Mouse (Mus musculus): Measurements from ENCODE around the gene Aldh3b2. TPM values are rescaled to one million over a fixed set of nuclear protein-coding genes. Genes with fewer than 3 reads are reported as not detected.

The Aldh3b2 gene
- total and polyA plus RNA-seq, 2 experiments: 0.48 TPM; not detected in 1

GRCm38 (mm10) chr19:3983527-3984200 lies 11.5 kb downstream of the Aldh3b2 start:
- Histone ChIP-seq H3K4me1 (ENCODE audit: control insufficient read depth, insufficient read depth, low read length) (peaks cover 28% of the 10 kb centered on the region), H3K36me3 (ENCODE audit: control insufficient read depth, insufficient read depth, low read length) (peaks cover under 1% of the 10 kb centered on the region; the same call in 1 of the 2 replicates), H3K79me2 (ENCODE audit: control insufficient read depth, insufficient read depth, low read length) (no peaks in the 10 kb centered on the region), H3K27ac (replicated peaks; ENCODE audit: insufficient read depth, low read depth, low read length) (no peak overlapping the region), H3K9ac (ENCODE audit: low read depth, low read length) (no peak overlapping the region), H3K27me3 (ENCODE audit: control insufficient read depth, insufficient read depth, low read length) (no peaks in the 10 kb centered on the region), H3K4me3 (ENCODE audit: insufficient read depth, low read depth, low read length) (no peak overlapping the region)
- TF ChIP-seq POLR2A (IDR thresholded peaks at IDR 0.05; ENCODE audit: extremely low read depth, insufficient read depth, low read length): no peak
- DNase-seq (ENCODE audit: extremely low read depth, low read depth, low spot score): peak; percentile 34
- WGBS: 78% methylated on average over 9 of the region's 9 CpGs

GRCm38 (mm10) chr19:3985261-3985681 lies 13.1 kb downstream of the Aldh3b2 start:
- H3K9ac ChIP-seq (ENCODE audit: low read depth, low read length): peak overlapping the region; percentile 0; the same call in 1 of the 2 replicates
- no peak for TF ChIP-seq POLR2A (IDR thresholded peaks at IDR 0.05; ENCODE audit: extremely low read depth, insufficient read depth, low read length)
- TF ChIP-seq CTCF (IDR thresholded peaks at IDR 0.05; ENCODE audit: low read depth, low read length): no peak
- H3K4me1 ChIP-seq (ENCODE audit: control insufficient read depth, insufficient read depth, low read length): peaks cover 28% of the 10 kb centered on the region
- peak overlapping the region; percentile 97 for H3K27ac ChIP-seq (replicated peaks; ENCODE audit: insufficient read depth, low read depth, low read length)
- peaks cover 3% of the 10 kb centered on the region; the same call in 1 of the 2 replicates for H3K36me3 ChIP-seq (ENCODE audit: control insufficient read depth, insufficient read depth, low read length)
- H3K4me3 ChIP-seq (ENCODE audit: insufficient read depth, low read depth, low read length): no peak overlapping the region
- H3K79me2 ChIP-seq (ENCODE audit: control insufficient read depth, insufficient read depth, low read length): no peaks in the 10 kb centered on the region
- no peaks in the 10 kb centered on the region for H3K27me3 ChIP-seq (ENCODE audit: control insufficient read depth, insufficient read depth, low read length)
- peak; percentile 94 for DNase-seq (ENCODE audit: extremely low read depth, low read depth, low spot score)
- 5% methylated on average over 8 of the region's 8 CpGs for WGBS

GRCm38 (mm10) chr19:3986334-3986733 lies 14.2 kb downstream of the Aldh3b2 start, which contains the start of gene Acy3:
Acy3 (plus strand) TSS chr19:3986570.
- peaks cover 3% of the 10 kb centered on the region; the same call in 1 of the 2 replicates for H3K36me3 ChIP-seq (ENCODE audit: control insufficient read depth, insufficient read depth, low read length)
- peak within 1 kb of the TSS; percentile 44 for H3K4me3 ChIP-seq (ENCODE audit: insufficient read depth, low read depth, low read length)
- WGBS: 4% methylated on average over 8 of the region's 8 CpGs
- H3K9ac ChIP-seq (ENCODE audit: low read depth, low read length): peak within 1 kb of the TSS; percentile 71
- H3K4me1 ChIP-seq (ENCODE audit: control insufficient read depth, insufficient read depth, low read length): peaks cover 28% of the 10 kb centered on the region
- H3K27me3 ChIP-seq (ENCODE audit: control insufficient read depth, insufficient read depth, low read length): no peaks in the 10 kb centered on the region
- H3K27ac ChIP-seq (replicated peaks; ENCODE audit: insufficient read depth, low read depth, low read length): peak within 1 kb of the TSS; percentile 97
- DNase-seq (ENCODE audit: extremely low read depth, low read depth, low spot score): peak; percentile 93
- no peaks in the 10 kb centered on the region for H3K79me2 ChIP-seq (ENCODE audit: control insufficient read depth, insufficient read depth, low read length)
- no peak for TF ChIP-seq CTCF (IDR thresholded peaks at IDR 0.05; ENCODE audit: low read depth, low read length)
- peak; percentile 99 for TF ChIP-seq POLR2A (IDR thresholded peaks at IDR 0.05; ENCODE audit: extremely low read depth, insufficient read depth, low read length)

- DNase-seq (ENCODE audit: extremely low read depth, low read depth, low spot score): no peak
- no peak overlapping the region for H3K27ac ChIP-seq (replicated peaks; ENCODE audit: insufficient read depth, low read depth, low read length)
- peaks cover 28% of the 10 kb centered on the region for H3K4me1 ChIP-seq (ENCODE audit: control insufficient read depth, insufficient read depth, low read length)
- peaks cover 3% of the 10 kb centered on the region; the same call in 1 of the 2 replicates for H3K36me3 ChIP-seq (ENCODE audit: control insufficient read depth, insufficient read depth, low read length)
- no peak overlapping the region for H3K4me3 ChIP-seq (ENCODE audit: insufficient read depth, low read depth, low read length)
- WGBS: 95% methylated on average over 14 of the region's 14 CpGs
- TF ChIP-seq CTCF (IDR thresholded peaks at IDR 0.05; ENCODE audit: low read depth, low read length) (no peak), POLR2A (IDR thresholded peaks at IDR 0.05; ENCODE audit: extremely low read depth, insufficient read depth, low read length) (no peak)
- H3K79me2 ChIP-seq (ENCODE audit: control insufficient read depth, insufficient read depth, low read length): no peaks in the 10 kb centered on the region
- no peak overlapping the region for H3K9ac ChIP-seq (ENCODE audit: low read depth, low read length)
- no peaks in the 10 kb centered on the region for H3K27me3 ChIP-seq (ENCODE audit: control insufficient read depth, insufficient read depth, low read length)
Observed at GRCm38 (mm10) chr19:3988066-3988465, 15.9 kb downstream of the Aldh3b2 start.

GRCm38 (mm10) chr19:3988750-3989149 lies 16.6 kb downstream of the Aldh3b2 start:
- Histone ChIP-seq H3K4me3 (ENCODE audit: insufficient read depth, low read depth, low read length) (no peak overlapping the region), H3K36me3 (ENCODE audit: control insufficient read depth, insufficient read depth, low read length) (peaks cover 3% of the 10 kb centered on the region; the same call in 1 of the 2 replicates), H3K9ac (ENCODE audit: low read depth, low read length) (no peak overlapping the region), H3K27me3 (ENCODE audit: control insufficient read depth, insufficient read depth, low read length) (no peaks in the 10 kb centered on the region), H3K4me1 (ENCODE audit: control insufficient read depth, insufficient read depth, low read length) (peaks cover 28% of the 10 kb centered on the region), H3K27ac (replicated peaks; ENCODE audit: insufficient read depth, low read depth, low read length) (no peak overlapping the region), H3K79me2 (ENCODE audit: control insufficient read depth, insufficient read depth, low read length) (no peaks in the 10 kb centered on the region)
- no peak for TF ChIP-seq POLR2A (IDR thresholded peaks at IDR 0.05; ENCODE audit: extremely low read depth, insufficient read depth, low read length)
- TF ChIP-seq CTCF (IDR thresholded peaks at IDR 0.05; ENCODE audit: low read depth, low read length): peak; percentile 4; the same call in 1 of the 2 replicates
- no peak for DNase-seq (ENCODE audit: extremely low read depth, low read depth, low spot score)
- 93% methylated on average over 4 of the region's 4 CpGs for WGBS

GRCm38 (mm10) chr19:3990804-3991203 lies 18.7 kb downstream of the Aldh3b2 start:
- Histone ChIP-seq H3K4me3 (ENCODE audit: insufficient read depth, low read depth, low read length) (no peak overlapping the region), H3K9ac (ENCODE audit: low read depth, low read length) (no peak overlapping the region), H3K79me2 (ENCODE audit: control insufficient read depth, insufficient read depth, low read length) (no peaks in the 10 kb centered on the region), H3K27me3 (ENCODE audit: control insufficient read depth, insufficient read depth, low read length) (no peaks in the 10 kb centered on the region), H3K4me1 (ENCODE audit: control insufficient read depth, insufficient read depth, low read length) (peaks cover 13% of the 10 kb centered on the region), H3K36me3 (ENCODE audit: control insufficient read depth, insufficient read depth, low read length) (peaks cover 3% of the 10 kb centered on the region; the same call in 1 of the 2 replicates), H3K27ac (replicated peaks; ENCODE audit: insufficient read depth, low read depth, low read length) (no peak overlapping the region)
- whole genome bisulfite sequencing: 78% methylated on average over 6 of the region's 6 CpGs
- no peak for DNase-seq (ENCODE audit: extremely low read depth, low read depth, low spot score)
- TF ChIP-seq CTCF (IDR thresholded peaks at IDR 0.05; ENCODE audit: low read depth, low read length) (no peak), POLR2A (IDR thresholded peaks at IDR 0.05; ENCODE audit: extremely low read depth, insufficient read depth, low read length) (no peak)
